Mouse (Mus musculus): ENCODE results near the gene Ifnar1. TPM values are rescaled to one million over a fixed set of nuclear protein-coding genes. Genes with fewer than 3 reads are reported as not detected.

Ifnar1 gene
- total and polyA plus RNA-seq, 3 experiments: 12.5 to 24.0 (median 23.6) TPM

DNA sequence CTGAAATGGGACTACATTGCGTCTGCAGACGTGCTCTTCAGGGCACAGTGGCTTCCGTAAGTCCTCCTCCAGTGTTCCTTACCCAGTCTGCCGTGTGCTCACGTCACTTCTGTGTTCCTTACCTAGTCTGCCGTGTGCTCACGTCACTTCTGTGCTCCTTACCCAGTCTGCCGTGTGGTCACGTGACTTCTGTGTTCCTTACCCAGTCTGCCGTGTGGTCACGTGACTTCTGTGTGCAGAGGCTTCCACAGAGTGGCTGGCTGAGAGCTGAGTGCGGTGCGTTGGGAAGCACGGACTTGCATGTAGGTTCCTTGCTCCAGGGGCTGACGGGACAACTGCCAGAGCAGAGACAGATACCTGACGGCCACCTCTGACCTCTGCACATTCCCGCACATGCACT lies 11.2 kb downstream of the Ifnar1 start:
- intact Hi-C loops (cut with DNase I): no loop called here
- TF ChIP-seq CTCF (IDR thresholded peaks at IDR 0.05) (no peak), EP300 (IDR thresholded peaks at IDR 0.05; ENCODE audit: insufficient read depth, low read depth, low read length) (no peak), POLR2A (IDR thresholded peaks at IDR 0.05; ENCODE audit: insufficient read depth, low read depth, low read length) (no peak)
- no peaks in the 10 kb centered on the region for H3K79me2 ChIP-seq (replicated peaks; ENCODE audit: control insufficient read depth, insufficient read depth, low read length)
- no peak overlapping the region for H3K27ac ChIP-seq
- DNase-seq: no peak
- no peaks in the 10 kb centered on the region for H3K4me1 ChIP-seq (ENCODE audit: control insufficient read depth, insufficient read depth, low read length)
- 92% methylated on average over 17 of the region's 17 CpGs for whole genome bisulfite sequencing
- no peaks in the 10 kb centered on the region for H3K27me3 ChIP-seq (ENCODE audit: control insufficient read depth, insufficient read depth, low read length)
- H3K36me3 ChIP-seq (ENCODE audit: control insufficient read depth, insufficient read depth, low read length): peaks cover 5% of the 10 kb centered on the region; the same call in 1 of the 2 replicates
- no peak overlapping the region for H3K4me3 ChIP-seq
- H3K9ac ChIP-seq (ENCODE audit: low read depth, low read length): no peak overlapping the region

DNA sequence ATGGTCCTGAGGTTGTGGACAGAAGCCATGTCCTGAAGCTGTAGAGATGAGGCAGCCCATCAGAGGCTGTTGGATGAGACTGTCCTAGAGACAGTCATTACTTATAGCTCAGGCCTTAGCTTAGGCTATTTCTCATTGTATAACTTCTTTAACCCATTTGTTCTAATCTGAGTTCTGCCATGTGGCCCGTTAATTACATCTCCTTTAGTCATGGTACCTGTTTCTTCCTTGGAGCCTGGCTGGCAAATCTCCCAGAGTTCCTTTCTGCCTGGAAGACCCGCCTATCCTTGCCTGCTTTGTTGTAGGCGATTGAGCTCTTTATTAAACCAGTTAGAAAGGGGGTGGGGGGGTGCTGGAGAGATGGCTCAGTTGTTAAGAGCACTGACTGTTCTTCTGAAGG lies 11.7 kb downstream of the Ifnar1 start:
- H3K4me1 ChIP-seq (ENCODE audit: control insufficient read depth, insufficient read depth, low read length): no peaks in the 10 kb centered on the region
- DNase-seq: no peak
- WGBS: 80% methylated on average over 3 of the region's 3 CpGs
- H3K27ac ChIP-seq: no peak overlapping the region
- no peaks in the 10 kb centered on the region for H3K27me3 ChIP-seq (ENCODE audit: control insufficient read depth, insufficient read depth, low read length)
- H3K9ac ChIP-seq (ENCODE audit: low read depth, low read length): no peak overlapping the region
- intact Hi-C loops (cut with DNase I): no loop called here
- TF ChIP-seq CTCF (IDR thresholded peaks at IDR 0.05): no peak
- no peak for TF ChIP-seq POLR2A (IDR thresholded peaks at IDR 0.05; ENCODE audit: insufficient read depth, low read depth, low read length)
- TF ChIP-seq EP300 (IDR thresholded peaks at IDR 0.05; ENCODE audit: insufficient read depth, low read depth, low read length): no peak
- peaks cover 5% of the 10 kb centered on the region; the same call in 1 of the 2 replicates for H3K36me3 ChIP-seq (ENCODE audit: control insufficient read depth, insufficient read depth, low read length)
- H3K4me3 ChIP-seq: no peak overlapping the region
- no peaks in the 10 kb centered on the region for H3K79me2 ChIP-seq (replicated peaks; ENCODE audit: control insufficient read depth, insufficient read depth, low read length)

DNA sequence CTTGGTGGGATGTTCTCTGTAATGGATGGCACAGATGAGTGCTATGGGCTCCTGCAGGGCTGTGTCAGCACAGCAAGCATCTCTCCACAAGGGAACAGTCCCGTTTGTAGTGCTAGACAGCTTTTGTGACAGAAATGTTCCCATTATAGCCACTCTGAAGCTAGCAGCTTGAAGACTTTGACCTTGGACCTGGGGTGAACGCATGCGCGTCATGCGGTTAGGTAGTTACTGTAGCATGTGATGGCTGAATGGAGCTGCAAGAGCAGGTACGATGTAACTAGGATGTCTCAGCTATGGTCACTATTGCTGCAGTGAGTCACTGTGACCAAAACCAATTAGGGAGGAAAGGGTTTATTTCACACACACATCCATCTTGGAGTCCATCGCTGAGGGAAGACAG lies 13.0 kb downstream of the Ifnar1 start:
- Histone ChIP-seq H3K4me3 (no peak overlapping the region), H3K4me1 (ENCODE audit: control insufficient read depth, insufficient read depth, low read length) (no peaks in the 10 kb centered on the region), H3K9ac (ENCODE audit: low read depth, low read length) (no peak overlapping the region), H3K27me3 (ENCODE audit: control insufficient read depth, insufficient read depth, low read length) (no peaks in the 10 kb centered on the region), H3K36me3 (ENCODE audit: control insufficient read depth, insufficient read depth, low read length) (no peaks in the 10 kb centered on the region), H3K27ac (no peak overlapping the region), H3K79me2 (replicated peaks; ENCODE audit: control insufficient read depth, insufficient read depth, low read length) (no peaks in the 10 kb centered on the region)
- DNase-seq: no peak
- 95% methylated on average over 7 of the region's 7 CpGs for WGBS
- intact Hi-C loops (cut with DNase I): no loop called here
- no peak for TF ChIP-seq CTCF (IDR thresholded peaks at IDR 0.05)
- TF ChIP-seq POLR2A (IDR thresholded peaks at IDR 0.05; ENCODE audit: insufficient read depth, low read depth, low read length): no peak
- TF ChIP-seq EP300 (IDR thresholded peaks at IDR 0.05; ENCODE audit: insufficient read depth, low read depth, low read length): no peak

DNA sequence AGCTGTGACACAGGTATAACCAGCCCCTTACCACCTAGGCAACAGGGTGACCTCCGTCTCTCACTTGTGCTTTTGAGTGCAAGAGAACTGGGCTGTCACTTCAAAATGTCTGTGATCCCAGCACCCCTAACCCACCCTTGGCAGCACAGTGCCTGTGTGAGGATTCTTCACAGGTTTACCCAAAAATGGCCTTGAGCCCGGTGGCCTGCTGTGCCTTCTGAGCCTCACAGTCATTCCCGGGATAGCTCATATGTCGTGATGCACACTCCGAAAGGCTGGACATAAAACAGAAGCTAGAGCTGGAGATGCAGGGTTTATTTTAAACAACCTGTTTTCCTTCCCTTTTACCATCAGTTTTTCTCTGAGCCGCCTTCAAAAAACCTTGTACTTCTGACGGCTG lies 19.7 kb downstream of the Ifnar1 start:
- no peak overlapping the region for H3K4me3 ChIP-seq
- H3K9ac ChIP-seq (ENCODE audit: low read depth, low read length): no peak overlapping the region
- H3K27ac ChIP-seq: no peak overlapping the region

DNA sequence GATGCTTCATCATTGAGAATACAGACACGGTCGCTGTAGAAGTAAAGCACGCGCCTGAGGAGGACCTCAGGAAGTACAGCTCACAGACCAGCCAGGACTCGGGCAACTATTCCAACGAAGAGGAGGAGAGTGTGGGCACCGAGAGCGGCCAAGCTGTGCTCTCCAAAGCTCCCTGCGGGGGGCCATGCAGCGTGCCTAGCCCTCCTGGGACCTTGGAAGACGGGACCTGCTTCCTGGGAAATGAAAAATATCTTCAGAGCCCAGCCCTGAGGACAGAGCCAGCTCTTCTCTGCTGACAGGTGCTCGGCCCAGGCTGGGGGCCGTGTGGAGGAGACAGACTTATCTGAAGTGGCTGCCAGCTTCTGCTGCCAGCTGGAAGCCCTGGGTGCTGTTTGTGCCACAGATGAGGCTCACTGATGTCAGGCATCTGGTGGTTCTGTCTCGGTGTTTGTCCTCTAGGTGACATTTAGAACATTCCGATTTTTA lies 20.1 kb downstream of the Ifnar1 start:
- intact Hi-C loops (cut with DNase I): no loop called here
- no peak overlapping the region for H3K4me3 ChIP-seq
- H3K9ac ChIP-seq (ENCODE audit: low read depth, low read length): no peak overlapping the region
- TF ChIP-seq POLR2A (IDR thresholded peaks at IDR 0.05; ENCODE audit: insufficient read depth, low read depth, low read length) (no peak), EP300 (IDR thresholded peaks at IDR 0.05; ENCODE audit: insufficient read depth, low read depth, low read length) (0 out of 2 replicates have a peak, but pooled peaks have one; percentile 21), CTCF (IDR thresholded peaks at IDR 0.05) (no peak)
- H3K27me3 ChIP-seq (ENCODE audit: control insufficient read depth, insufficient read depth, low read length): no peaks in the 10 kb centered on the region
- H3K36me3 ChIP-seq (ENCODE audit: control insufficient read depth, insufficient read depth, low read length): no peaks in the 10 kb centered on the region
- H3K79me2 ChIP-seq (replicated peaks; ENCODE audit: control insufficient read depth, insufficient read depth, low read length): no peaks in the 10 kb centered on the region
- 58% methylated on average over 15 of the region's 15 CpGs for WGBS
- peaks cover 2% of the 10 kb centered on the region; the same call in 1 of the 2 replicates for H3K4me1 ChIP-seq (ENCODE audit: control insufficient read depth, insufficient read depth, low read length)
- peak overlapping the region; percentile 10; the same call in 1 of the 2 replicates for H3K27ac ChIP-seq
- DNase-seq: peak in 1 of 2 experiments; percentile 60

More for the DNA sequence above, 19.7 kb downstream of the Ifnar1 start:
- WGBS: 82% methylated on average over 7 of the region's 7 CpGs
- Histone ChIP-seq H3K4me1 (ENCODE audit: control insufficient read depth, insufficient read depth, low read length) (peaks cover 2% of the 10 kb centered on the region; the same call in 1 of the 2 replicates), H3K27me3 (ENCODE audit: control insufficient read depth, insufficient read depth, low read length) (no peaks in the 10 kb centered on the region), H3K79me2 (replicated peaks; ENCODE audit: control insufficient read depth, insufficient read depth, low read length) (no peaks in the 10 kb centered on the region), H3K36me3 (ENCODE audit: control insufficient read depth, insufficient read depth, low read length) (no peaks in the 10 kb centered on the region)
- intact Hi-C loops (cut with DNase I): no loop called here
- TF ChIP-seq POLR2A (IDR thresholded peaks at IDR 0.05; ENCODE audit: insufficient read depth, low read depth, low read length): no peak
- TF ChIP-seq CTCF (IDR thresholded peaks at IDR 0.05): no peak
- no peak for TF ChIP-seq EP300 (IDR thresholded peaks at IDR 0.05; ENCODE audit: insufficient read depth, low read depth, low read length)
- no peak for DNase-seq

DNA sequence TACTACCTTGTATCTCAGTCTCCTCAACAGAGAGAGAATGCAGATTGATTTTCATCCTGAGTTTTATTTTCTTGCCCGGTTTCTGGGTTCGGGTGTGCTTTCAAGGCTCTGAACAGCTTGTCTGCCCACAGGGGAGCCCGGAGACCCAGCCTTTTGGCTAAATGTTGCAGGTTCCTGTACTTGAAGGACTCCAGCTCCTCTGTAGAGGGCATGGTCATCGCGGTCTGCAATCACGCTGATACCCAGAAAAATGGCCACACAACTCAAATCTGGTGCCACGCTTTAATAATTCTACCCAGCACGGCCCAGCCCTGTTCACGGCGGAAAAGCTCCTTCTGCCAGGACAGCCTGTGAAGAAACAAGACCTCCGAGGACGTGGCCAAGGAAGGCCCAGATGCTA lies 21.4 kb downstream of the Ifnar1 start:
- Histone ChIP-seq H3K9ac (ENCODE audit: low read depth, low read length) (no peak overlapping the region), H3K4me3 (no peak overlapping the region), H3K27me3 (ENCODE audit: control insufficient read depth, insufficient read depth, low read length) (no peaks in the 10 kb centered on the region), H3K4me1 (ENCODE audit: control insufficient read depth, insufficient read depth, low read length) (peaks cover 2% of the 10 kb centered on the region; the same call in 1 of the 2 replicates), H3K79me2 (replicated peaks; ENCODE audit: control insufficient read depth, insufficient read depth, low read length) (no peaks in the 10 kb centered on the region), H3K27ac (no peak overlapping the region), H3K36me3 (ENCODE audit: control insufficient read depth, insufficient read depth, low read length) (no peaks in the 10 kb centered on the region)
- TF ChIP-seq CTCF (IDR thresholded peaks at IDR 0.05): no peak
- TF ChIP-seq EP300 (IDR thresholded peaks at IDR 0.05; ENCODE audit: insufficient read depth, low read depth, low read length): no peak
- no peak for TF ChIP-seq POLR2A (IDR thresholded peaks at IDR 0.05; ENCODE audit: insufficient read depth, low read depth, low read length)
- WGBS: 96% methylated on average over 12 of the region's 12 CpGs
- no peak for DNase-seq
- intact Hi-C loops (cut with DNase I): no loop called here
